Mouse (Mus musculus) embryonic fibroblast, embryonic 13.5 days (primary cell): ENCODE data around the gene Fam168b. TPM values are rescaled to one million over a fixed set of nuclear protein-coding genes. Genes with fewer than 3 reads are reported as not detected.

Experiments used
- H3K27ac ChIP-seq: 2 replicates; pipeline ENCODE4 v1.5.1; 2012; ENCODE audit warnings: low read length, control low read depth, inconsistent platforms; ENCODE audit not compliant: insufficient read depth
- H3K4me1 ChIP-seq: 2 replicates; pipeline ENCODE4 v1.6.1; 2011; ENCODE audit warnings: low read length; ENCODE audit not compliant: control insufficient read depth, insufficient read depth
- H3K4me3 ChIP-seq: 2 replicates; pipeline ENCODE4 v1.5.1; 2011; ENCODE audit warnings: mild to moderate bottlenecking, control low read depth, low read length; ENCODE audit not compliant: insufficient read depth
- CTCF ChIP-seq: IDR thresholded peaks from 2 replicates; pipeline ENCODE4 v1.5.1; 2011; ENCODE audit warnings: mild to moderate bottlenecking, control low read depth, low read length, moderate library complexity, borderline replicate concordance; ENCODE audit not compliant: insufficient read depth
- POLR2A ChIP-seq: IDR thresholded peaks from 2 replicates; pipeline ENCODE4 v1.6.1; 2011; ENCODE audit warnings: low read depth, mild to moderate bottlenecking, control low read depth, low read length, moderate library complexity
- polyA plus RNA-seq: library from polyadenylated mRNA; stranded (reverse); fragments of >200 nt; gene quantifications from 2 replicates; pipeline ENCODE4 v1.2.4, GENCODE M21; 2011; ENCODE audit warnings: low read depth; ENCODE audit not compliant: missing spikeins, insufficient read length

Fam168b gene
- polyA plus RNA-seq, 1 experiment, result 133 TPM

GRCm38 (mm10) chr1:34852116-34852878, 9.4 kb upstream of the Fam168b start:
- TF ChIP-seq POLR2A (no peak), CTCF (no peak)
- Histone ChIP-seq H3K27ac (peak overlapping the region; percentile 95), H3K4me3 (peak overlapping the region; percentile 50), H3K4me1 (peaks cover 2% of the 10 kb centered on the region)

GRCm38 (mm10) chr1:34851562-34851961, 8.7 kb upstream of the Fam168b start:
- TF ChIP-seq POLR2A (peak; percentile 78), CTCF (no peak)
- peak overlapping the region; percentile 50 for H3K4me3 ChIP-seq
- H3K27ac ChIP-seq, result peak overlapping the region; percentile 95
- peaks cover 2% of the 10 kb centered on the region for H3K4me1 ChIP-seq

- peaks cover 2% of the 10 kb centered on the region for H3K4me1 ChIP-seq
- no peak for TF ChIP-seq CTCF
- no peak; the same call in 1 of the 2 replicates for TF ChIP-seq POLR2A
- H3K4me3 ChIP-seq, result peak overlapping the region; percentile 66
- H3K27ac ChIP-seq, result peak overlapping the region; percentile 78
These were observed 7.7 kb upstream of the Fam168b start for GRCm38 (mm10) chr1:34850343-34851136.

- H3K27ac ChIP-seq, result peak within 1 kb of the TSS; percentile 78; the same call in 1 of the 2 replicates
These were observed 7.0 kb upstream of the Fam168b start, which contains the start of gene Plekhb2 for GRCm38 (mm10) chr1:34849745-34850342. Gene Plekhb2 (plus strand): TSS chr1:34849976.

GRCm38 (mm10) chr1:34847070-34847469, 4.2 kb upstream of the Fam168b start:
- TF ChIP-seq CTCF (no peak), POLR2A (no peak)
- Histone ChIP-seq H3K27ac (no peak overlapping the region), H3K4me3 (no peak overlapping the region), H3K4me1 (peaks cover 5% of the 10 kb centered on the region; the same call in 1 of the 2 replicates)

More at GRCm38 (mm10) chr1:34849745-34850342, 7.0 kb upstream of the Fam168b start, which contains the start of gene Plekhb2:
- Histone ChIP-seq H3K4me1 (peaks cover 2% of the 10 kb centered on the region), H3K4me3 (peak within 1 kb of the TSS; percentile 66)
- TF ChIP-seq CTCF (no peak), POLR2A (peak; percentile 84)

- H3K4me3 ChIP-seq, result peak overlapping the region; percentile 97
- H3K4me1 ChIP-seq, result peaks cover 11% of the 10 kb centered on the region
- TF ChIP-seq CTCF, result no peak
- no peak; the same call in 1 of the 2 replicates for TF ChIP-seq POLR2A
- H3K27ac ChIP-seq, result peak overlapping the region; percentile 82
These were observed 440 bp downstream of the Fam168b start for GRCm38 (mm10) chr1:34842389-34842861.

GRCm38 (mm10) chr1:34841709-34842388, 1.0 kb downstream of the Fam168b start:
- peak overlapping the region; percentile 80 for H3K27ac ChIP-seq
- H3K4me3 ChIP-seq, result peak overlapping the region; percentile 97
- no peak for TF ChIP-seq CTCF
- TF ChIP-seq POLR2A, result no peak; the same call in 1 of the 2 replicates
- H3K4me1 ChIP-seq, result peaks cover 11% of the 10 kb centered on the region

GRCm38 (mm10) chr1:34839241-34839640, 3.6 kb downstream of the Fam168b start:
- peaks cover 11% of the 10 kb centered on the region for H3K4me1 ChIP-seq
- no peak overlapping the region for H3K27ac ChIP-seq
- no peak overlapping the region for H3K4me3 ChIP-seq
- TF ChIP-seq CTCF, result no peak
- no peak for TF ChIP-seq POLR2A
